Mouse (Mus musculus) cortical plate, adult 2 months (tissue): ENCODE data around the gene Gm960.

ENCODE experiments used
- CTCF ChIP-seq: fragments of 200-500 bp; IDR thresholded peaks from 2 replicates; pipeline ENCODE4 v1.5.1; 2011; ENCODE audit warnings: mild to moderate bottlenecking, control low read depth, low read length; ENCODE audit not compliant: insufficient read depth; ENCODE audit errors: extremely low read depth
- POLR2A ChIP-seq: fragments of 200-500 bp; IDR thresholded peaks from 2 replicates; pipeline ENCODE4 v1.6.1; 2011; ENCODE audit warnings: mild to moderate bottlenecking, low read length, control low read depth; ENCODE audit not compliant: insufficient read depth; ENCODE audit errors: extremely low read depth

- no peak for TF ChIP-seq CTCF
- TF ChIP-seq POLR2A = no peak
These were observed 119.7 kb downstream of the Gm960 start for GRCm38 (mm10) chr19:4578799-4579198.
